Mouse (Mus musculus) megakaryocyte, embryonic 14.5 days (primary cell): ENCODE measurements around the gene Rpain.

Source experiments
- FLI1 ChIP-seq: IDR thresholded peaks from 2 replicates; pipeline ENCODE4 v1.6.1; 2012; ENCODE audit warnings: low read length, inconsistent platforms, mixed read lengths
- GATA1 ChIP-seq: IDR thresholded peaks from 3 replicates; pipeline ENCODE4 v1.6.1; 2012; ENCODE audit warnings: mixed read lengths, low read length, inconsistent platforms, borderline replicate concordance

DNA sequence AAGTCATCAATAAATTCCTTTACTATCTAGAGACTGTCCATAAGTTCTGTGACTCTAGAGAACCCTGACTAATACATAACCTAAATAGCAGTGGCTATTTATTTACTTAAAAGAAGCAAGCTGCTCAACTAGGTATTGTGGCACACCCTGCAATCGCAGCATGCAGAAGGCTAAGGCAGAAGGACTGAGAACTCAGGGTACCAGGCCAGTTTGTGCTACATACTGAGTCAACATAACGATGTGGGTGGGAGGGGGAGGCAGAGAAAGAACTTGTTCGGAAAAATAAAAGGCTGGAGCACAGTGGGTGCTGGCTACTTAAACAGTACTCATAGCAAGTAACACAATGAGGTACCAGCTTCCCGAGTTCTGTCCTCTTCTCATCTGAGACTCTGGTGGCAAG is 31.2 kb downstream of the Rpain start:
- no peak for TF ChIP-seq FLI1
- no peak for TF ChIP-seq GATA1
